Mouse (Mus musculus): Measurements from ENCODE around the gene Rrp36.

The Rrp36 gene

DNA sequence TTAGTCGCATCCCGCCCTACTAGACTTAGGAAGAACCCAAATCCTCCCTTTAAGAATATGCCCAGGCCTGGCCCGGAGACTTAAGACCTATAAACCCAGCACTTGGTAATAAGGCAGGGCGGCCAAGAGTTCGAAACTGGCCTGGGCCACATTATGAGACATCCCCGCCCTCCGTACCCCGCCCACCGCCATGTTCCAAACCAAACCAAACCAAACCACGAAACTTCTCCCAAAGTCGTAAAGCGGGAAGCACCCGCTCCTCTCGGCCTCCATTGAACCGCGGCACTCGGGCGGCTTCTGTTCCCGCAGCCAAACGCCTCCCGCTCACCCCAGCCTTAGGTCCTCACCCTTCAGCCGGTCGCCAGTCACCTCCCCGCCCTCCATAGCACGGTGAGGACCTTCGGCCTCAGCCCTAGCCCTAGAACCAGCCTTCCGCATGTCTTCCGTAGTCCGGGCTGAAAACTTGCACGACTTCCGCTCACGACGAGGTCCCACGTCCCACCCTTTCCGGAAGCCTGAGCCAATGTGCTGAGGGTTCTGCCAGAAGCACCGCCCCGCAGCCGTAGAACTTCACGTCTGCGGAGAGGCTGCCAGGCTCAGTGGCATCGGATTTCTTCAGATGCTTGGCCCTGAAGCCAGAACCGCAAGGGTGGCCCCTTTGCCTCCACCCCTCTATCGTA is at the start of gene Rrp36:
Gene Rrp36 (minus strand): TSS at position 503 of the 680 bp plus-strand sequence.
- DNase-seq: peak; percentile 86

GRCm38 (mm10) chr17:46721077-46721476 is 46.9 kb upstream of the Rrp36 start:
- DNase-seq: no peak

- no peak for DNase-seq
These were observed 40.8 kb upstream of the Rrp36 start for GRCm38 (mm10) chr17:46714756-46715481.

GRCm38 (mm10) chr17:46713849-46714248 is 39.7 kb upstream of the Rrp36 start:
- DNase-seq: no peak

- DNase-seq: no peak
These were observed 38.3 kb upstream of the Rrp36 start for GRCm38 (mm10) chr17:46712442-46712841.

GRCm38 (mm10) chr17:46711612-46712271 is 37.6 kb upstream of the Rrp36 start:
- no peak for DNase-seq

DNA sequence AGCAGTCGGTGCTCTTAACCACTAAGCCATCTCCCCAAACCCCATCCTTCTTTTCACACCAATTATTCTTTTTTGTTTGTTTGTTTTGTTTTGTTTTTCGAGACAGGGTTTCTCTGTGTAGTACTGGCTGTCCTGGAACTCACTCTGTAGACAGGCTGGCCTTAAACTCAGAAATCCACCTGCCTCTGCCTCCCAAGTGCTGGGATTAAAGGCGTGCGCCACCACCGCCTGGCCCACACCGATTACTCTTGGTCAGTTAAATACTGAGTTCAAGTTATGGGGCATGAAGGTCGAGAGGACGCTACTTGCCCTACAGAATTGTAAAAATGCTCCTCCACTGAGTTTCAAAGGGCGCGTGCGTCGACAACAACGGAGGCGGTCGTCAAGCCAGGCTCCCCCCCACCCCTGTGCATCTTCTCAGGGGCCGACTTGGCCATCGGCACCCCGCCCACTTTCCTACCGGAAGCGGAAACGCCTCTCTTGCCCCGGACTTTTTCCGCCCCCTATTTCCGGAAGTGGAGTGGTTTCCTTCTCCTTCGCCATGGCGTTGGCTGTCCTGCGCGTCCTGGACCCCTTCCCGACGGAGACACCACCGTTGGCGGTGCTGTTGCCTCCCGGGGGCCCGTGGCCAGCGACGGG is 36.9 kb upstream of the Rrp36 start, which contains the start of gene Pex6:
Gene Pex6 (plus strand): TSS at position 505 of the 639 bp plus-strand sequence.
- peak; percentile 91 for DNase-seq

- no peak for DNase-seq
These were observed 32.4 kb upstream of the Rrp36 start for GRCm38 (mm10) chr17:46706375-46707089.

DNA sequence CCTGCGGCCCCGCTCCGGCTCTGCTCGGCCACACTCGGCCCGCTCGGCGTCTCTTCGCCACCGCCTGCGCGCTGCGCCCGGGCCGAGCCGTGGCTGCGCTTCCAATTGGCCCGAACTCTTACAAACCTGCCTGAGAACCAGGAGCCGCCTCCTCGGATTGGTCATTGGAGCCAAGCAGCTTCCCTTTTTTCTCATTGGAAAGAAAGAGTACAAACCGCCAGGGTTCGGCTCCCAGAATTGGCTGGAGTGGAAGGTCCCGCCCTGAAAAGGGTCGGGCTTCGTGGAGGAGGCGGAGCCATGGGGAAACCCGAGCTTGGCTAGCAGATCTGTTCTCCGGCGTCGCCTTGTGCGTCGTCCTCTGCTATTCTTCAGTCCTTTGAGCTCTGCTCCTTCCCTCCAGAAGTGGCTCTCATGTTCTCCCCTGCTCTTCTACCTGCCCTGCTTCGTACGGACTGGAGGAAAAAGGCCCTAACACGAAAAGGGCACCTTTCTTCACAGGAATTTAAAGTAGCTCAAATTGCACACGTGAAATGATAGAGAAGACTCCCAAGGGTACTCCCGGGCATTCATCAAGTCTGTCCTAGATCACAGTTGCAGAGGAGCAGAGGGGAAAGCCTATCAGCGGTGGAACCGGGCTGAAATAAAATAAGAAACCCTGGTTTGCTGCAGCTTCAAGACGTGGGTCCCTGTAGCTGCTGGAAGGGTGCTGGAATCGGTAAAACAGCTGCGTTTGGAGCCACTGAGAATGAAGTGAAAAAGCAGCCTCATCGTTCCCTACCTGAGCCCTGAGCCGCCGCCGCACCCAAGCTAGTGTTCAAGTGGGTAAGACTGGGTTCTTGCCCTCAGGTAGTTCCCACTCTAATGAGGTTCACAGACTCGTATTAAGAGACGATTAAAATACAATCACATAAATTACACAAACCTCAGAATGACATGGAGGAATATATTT is 31.0 kb upstream of the Rrp36 start, which contains the start of gene Ppp2r5d:
Gene Ppp2r5d (minus strand): TSS at position 225 of the 949 bp plus-strand sequence.
- peak; percentile 96 for DNase-seq

- DNase-seq: no peak
These were observed 30.1 kb upstream of the Rrp36 start for GRCm38 (mm10) chr17:46703971-46704886.

DNA sequence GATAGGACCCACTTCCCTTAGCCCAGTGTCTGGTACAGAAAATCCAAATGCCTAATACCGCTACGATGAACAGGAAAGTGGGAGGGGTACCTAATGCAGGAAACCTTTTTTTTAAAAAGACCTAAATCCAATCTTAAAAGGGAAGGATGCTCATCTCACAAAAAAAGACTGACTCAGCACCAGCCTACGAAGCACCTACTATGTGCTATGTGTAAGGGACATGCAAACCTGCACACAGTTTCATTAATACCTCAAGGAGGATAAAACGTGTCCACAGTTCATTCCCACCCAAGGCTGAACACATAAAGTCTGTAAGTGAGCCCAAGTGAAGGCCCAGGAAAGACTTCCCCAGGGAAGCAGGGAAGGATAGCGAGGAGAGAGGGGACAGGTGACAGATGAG is 28.4 kb upstream of the Rrp36 start:
- DNase-seq: no peak

DNA sequence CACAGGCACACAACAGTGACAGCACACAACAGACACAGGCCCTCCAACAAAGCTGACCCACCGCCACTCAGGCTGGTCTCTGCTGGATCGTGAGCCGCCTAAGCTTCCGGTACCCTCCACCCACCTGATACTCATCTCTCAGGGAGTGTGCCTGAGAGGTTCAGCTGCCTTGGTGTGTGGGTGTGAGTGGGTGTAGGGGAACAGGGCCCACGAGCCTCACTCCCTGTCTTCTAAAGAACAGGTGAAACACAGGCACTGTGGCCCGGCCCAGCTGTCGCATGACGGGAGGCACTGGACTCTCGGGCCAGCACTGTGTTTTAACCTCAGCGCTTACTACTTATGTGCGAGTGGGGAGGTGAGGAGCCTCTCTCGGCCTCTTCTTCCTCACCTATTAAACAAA is 27.9 kb upstream of the Rrp36 start:
- DNase-seq: no peak

DNA sequence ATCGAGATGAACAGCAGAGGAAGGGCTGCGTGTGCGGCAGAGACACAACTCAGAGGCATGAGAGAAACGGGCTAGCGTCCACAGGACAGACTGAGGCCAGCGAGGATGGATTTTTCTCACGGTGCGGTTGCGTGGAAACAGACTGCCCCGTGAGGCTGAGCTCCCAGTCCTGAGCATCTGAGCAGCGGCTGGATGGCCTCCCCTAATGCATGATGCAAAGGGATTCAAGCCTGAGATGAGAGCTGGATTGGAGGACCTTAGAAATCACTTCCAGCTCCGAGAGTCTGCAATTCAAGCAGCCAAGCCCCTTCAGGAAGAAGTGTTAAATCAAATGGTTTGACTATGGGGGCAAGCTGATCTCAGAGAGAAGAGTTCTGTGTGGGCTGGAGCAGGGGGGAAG is 27.3 kb upstream of the Rrp36 start:
- DNase-seq: no peak

DNA sequence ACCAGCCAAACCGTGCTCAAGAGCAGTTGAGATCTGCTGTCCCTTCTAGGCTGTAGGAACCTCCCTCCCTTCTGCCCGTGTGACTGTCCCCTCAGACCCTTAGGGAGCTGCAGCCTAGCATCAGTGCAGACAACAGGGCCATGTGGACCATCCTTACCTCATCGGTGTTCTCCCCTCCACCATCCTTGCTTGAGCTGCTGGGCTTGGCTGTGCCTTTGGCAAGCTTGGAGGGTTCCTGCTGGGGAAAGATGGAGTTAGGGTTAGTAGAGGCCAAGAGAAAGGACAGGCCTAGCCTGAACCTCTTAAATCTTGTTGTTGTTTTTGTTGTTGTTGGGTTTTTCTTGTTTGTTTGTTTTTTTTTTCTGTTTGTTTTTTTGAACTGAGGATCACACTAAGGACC is 25.8 kb upstream of the Rrp36 start:
- DNase-seq: no peak

GRCm38 (mm10) chr17:46699245-46699644 is 25.1 kb upstream of the Rrp36 start:
- DNase-seq: no peak

- no peak for DNase-seq
These were observed 24.4 kb upstream of the Rrp36 start for GRCm38 (mm10) chr17:46698515-46698914.

DNA sequence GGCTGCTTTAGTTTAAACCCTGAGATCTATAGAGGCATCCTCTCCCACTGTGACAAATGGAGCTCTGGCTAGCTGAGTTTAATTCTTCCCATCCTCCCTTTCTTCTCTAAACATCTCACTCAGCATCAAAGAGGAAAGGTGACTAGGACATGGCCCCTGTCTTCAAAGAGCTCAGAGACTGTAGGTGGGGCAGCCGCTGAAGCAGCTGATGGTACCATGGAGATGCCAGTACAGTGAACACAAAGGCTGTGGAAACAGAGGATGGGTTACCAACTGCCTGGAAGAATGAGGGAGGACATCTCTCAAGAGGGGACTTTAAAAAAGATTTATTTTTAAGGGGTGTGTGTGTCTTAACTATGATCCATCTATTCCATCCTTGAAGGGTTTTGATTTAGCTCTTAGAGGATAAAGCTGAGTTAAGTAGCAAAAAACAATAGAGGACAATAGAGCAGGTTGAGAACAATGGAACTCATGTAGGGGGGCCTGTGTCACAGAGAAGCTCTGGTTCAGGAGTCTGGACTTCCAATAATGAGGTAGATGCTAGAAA is 20.4 kb upstream of the Rrp36 start:
- DNase-seq: no peak

DNA sequence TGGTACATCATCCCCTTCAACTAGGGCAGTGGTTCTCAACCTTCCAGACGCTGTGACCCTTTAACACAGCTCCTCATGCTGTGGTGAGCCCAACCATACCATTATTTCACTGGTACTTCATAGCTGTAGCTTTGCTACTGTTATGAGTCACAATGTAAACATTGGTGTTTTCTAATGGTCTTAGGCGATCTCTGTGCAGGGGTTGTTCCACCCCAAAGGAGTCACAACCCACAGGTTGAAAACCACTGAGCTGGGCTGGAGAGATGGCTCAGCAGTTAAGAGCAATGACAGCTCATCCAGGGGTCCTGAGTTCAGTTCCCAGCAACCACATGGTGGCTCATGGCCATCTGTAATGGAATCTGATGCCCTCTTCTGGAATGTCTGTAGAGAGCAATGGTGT is 17.2 kb upstream of the Rrp36 start:
- no peak for DNase-seq

DNA sequence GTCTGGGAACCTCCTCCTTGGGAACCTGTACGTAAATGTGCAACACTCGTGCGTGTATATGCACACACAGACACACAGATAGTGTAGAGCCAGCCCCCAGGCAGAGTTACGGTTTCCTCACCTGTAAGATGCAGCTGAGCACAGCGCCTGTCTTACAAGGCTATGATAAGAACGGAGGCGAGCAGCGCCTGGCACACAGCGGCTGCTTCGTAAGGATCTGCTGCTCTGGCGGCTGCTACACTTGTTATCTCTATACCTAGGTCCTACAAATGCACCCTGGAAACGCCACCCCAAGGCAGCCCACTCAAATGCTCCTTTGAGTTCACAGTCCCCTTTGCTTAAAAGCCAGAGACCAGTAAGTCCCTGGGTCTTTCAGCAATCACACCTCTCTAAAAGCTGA is 16.5 kb upstream of the Rrp36 start:
- no peak for DNase-seq

DNA sequence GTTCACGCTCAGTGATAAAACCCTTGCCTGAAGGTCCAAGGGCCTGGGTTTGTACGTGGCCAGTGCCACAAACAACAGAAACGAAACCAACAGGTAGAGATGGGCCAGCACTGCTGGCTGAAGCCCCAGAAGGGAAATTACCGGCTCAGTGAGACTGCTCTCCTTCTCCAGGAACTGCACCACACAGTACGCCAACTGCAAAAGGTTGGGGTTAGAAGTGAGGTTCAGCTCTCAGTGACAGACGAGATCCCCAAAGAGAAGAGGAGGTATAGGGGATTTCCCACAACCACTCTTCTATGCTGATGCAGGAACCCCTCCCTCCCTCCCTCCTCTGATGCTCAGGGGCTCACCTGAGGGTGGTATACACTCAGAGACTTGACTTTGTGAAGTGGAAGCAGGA is 11.8 kb upstream of the Rrp36 start:
- DNase-seq: no peak

Data from thymus, postnatal 25 days (tissue).